Mouse (Mus musculus): ENCODE data around the gene Rgl2. TPM values are rescaled to one million over a fixed set of nuclear protein-coding genes. Genes with fewer than 3 reads are reported as not detected.

The Rgl2 gene
- total and polyA plus RNA-seq, 2 experiments: 9.8 to 27.7 TPM

DNA sequence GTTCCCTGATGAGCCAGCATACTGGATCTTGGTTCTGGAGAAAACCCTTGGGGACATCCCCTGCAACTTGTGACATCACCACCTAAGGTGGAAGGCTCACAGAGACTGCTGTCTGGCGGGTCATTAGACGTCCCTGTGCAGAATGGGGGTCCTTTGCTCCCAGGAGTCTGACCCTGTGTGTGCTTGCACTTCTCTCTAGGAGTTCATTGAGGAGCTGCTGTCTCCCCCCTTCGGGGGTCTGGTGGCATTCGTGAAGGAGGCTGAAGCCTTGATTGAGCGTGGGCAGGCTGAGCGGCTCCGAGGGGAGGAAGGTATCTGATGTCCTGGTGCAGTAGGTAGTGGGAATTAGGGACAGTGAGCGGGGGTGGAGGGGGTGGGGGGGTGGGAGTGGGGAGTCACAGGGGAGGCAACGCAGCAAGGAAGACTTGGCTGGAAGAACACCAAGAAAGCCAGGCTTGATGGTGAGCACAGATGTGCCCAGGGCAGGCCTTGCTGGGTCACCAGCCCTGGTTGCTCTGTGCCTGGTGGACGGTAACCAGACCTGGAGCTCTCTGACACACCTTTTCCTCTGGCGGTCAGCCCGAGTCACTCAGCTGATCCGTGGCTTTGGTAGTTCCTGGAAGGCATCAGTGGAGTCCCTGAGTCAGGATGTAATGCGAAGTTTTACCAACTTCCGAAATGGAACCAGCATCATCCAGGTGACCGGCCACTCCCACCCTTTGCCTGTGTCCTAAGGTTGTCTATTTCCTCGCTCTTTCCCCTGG lies 35.9 kb downstream of the Rgl2 start:
- Histone ChIP-seq H3K9ac (ENCODE audit: low read depth, low read length) (no peak overlapping the region), H3K27me3 (ENCODE audit: control insufficient read depth, insufficient read depth, low read length) (no peaks in the 10 kb centered on the region), H3K27ac (replicated peaks; ENCODE audit: insufficient read depth, low read depth, low read length) (no peak overlapping the region), H3K4me3 (ENCODE audit: insufficient read depth, low read depth, low read length) (no peak overlapping the region), H3K4me1 (ENCODE audit: control insufficient read depth, insufficient read depth, low read length) (peaks cover 3% of the 10 kb centered on the region; the same call in 1 of the 2 replicates), H3K79me2 (ENCODE audit: control insufficient read depth, insufficient read depth, low read length) (no peaks in the 10 kb centered on the region), H3K36me3 (ENCODE audit: control insufficient read depth, insufficient read depth, low read length) (peaks cover 5% of the 10 kb centered on the region; the same call in 1 of the 2 replicates)
- DNase-seq (ENCODE audit: extremely low read depth, low read depth, low spot score): no peak
- WGBS: 90% methylated on average over 17 of the region's 17 CpGs
- TF ChIP-seq POLR2A (IDR thresholded peaks at IDR 0.05; ENCODE audit: extremely low read depth, insufficient read depth, low read length): no peak
- TF ChIP-seq CTCF (IDR thresholded peaks at IDR 0.05; ENCODE audit: low read depth, low read length): no peak

DNA sequence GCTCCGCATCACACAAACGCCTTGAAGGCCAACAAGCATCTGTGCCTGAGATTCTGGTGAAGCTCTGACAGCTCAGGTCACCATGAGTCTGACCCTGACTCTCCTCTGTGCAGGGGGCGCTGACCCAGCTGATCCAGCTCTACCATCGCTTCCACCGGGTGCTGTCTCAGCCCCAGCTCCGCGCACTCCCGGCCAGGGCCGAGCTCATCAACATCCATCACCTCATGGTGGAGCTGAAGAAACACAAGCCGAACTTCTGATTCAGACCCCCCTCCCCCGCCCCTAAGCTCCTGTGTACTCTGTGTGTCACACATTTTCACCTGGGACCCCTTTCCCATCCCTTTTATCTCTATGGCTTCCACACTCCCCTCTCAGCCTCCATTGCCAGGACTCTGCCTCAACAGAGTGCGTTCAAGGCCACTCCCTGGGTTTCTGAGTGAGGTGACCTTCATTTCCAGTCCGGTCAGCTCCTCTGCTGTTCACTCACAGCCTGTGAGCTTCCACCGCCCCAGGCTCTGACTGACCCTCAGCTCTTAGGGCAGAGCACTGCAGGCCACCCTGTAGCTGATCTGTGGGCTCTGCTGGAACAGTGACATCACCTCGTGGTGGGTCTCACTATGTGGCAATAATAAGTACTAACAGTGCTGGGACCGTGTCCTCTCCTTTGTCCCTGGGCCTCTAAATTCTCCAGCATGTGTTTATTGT lies 36.7 kb downstream of the Rgl2 start:
- WGBS: 85% methylated on average over 16 of the region's 16 CpGs
- no peak for DNase-seq (ENCODE audit: extremely low read depth, low read depth, low spot score)
- Histone ChIP-seq H3K9ac (ENCODE audit: low read depth, low read length) (no peak overlapping the region), H3K27me3 (ENCODE audit: control insufficient read depth, insufficient read depth, low read length) (no peaks in the 10 kb centered on the region), H3K27ac (replicated peaks; ENCODE audit: insufficient read depth, low read depth, low read length) (no peak overlapping the region), H3K4me3 (ENCODE audit: insufficient read depth, low read depth, low read length) (no peak overlapping the region), H3K79me2 (ENCODE audit: control insufficient read depth, insufficient read depth, low read length) (no peaks in the 10 kb centered on the region), H3K4me1 (ENCODE audit: control insufficient read depth, insufficient read depth, low read length) (peaks cover 3% of the 10 kb centered on the region; the same call in 1 of the 2 replicates), H3K36me3 (ENCODE audit: control insufficient read depth, insufficient read depth, low read length) (peaks cover 5% of the 10 kb centered on the region; the same call in 1 of the 2 replicates)
- TF ChIP-seq CTCF (IDR thresholded peaks at IDR 0.05; ENCODE audit: low read depth, low read length): no peak
- no peak for TF ChIP-seq POLR2A (IDR thresholded peaks at IDR 0.05; ENCODE audit: extremely low read depth, insufficient read depth, low read length)

DNA sequence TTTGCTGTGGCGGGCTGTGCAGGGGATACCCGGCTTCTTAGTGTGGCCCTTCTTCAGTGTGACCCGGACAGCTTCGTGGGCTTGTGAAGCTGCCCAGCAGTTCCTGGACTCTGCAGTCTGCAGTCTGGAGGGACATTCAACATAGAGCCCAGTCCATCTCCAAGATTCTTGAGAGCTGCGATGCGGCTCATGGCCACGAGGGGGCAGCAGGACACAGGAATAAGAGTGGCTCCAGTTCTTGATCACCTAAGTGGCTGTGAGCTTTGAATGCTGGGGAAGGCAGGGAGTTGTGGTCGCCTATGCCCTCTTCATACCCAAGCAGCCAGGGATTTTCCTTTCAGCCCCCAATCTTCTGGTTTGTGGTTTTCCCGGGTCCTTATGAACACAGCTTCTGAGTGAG lies 39.1 kb downstream of the Rgl2 start:
- Histone ChIP-seq H3K27me3 (ENCODE audit: control insufficient read depth, insufficient read depth, low read length) (no peaks in the 10 kb centered on the region), H3K36me3 (ENCODE audit: control insufficient read depth, insufficient read depth, low read length) (peaks cover 5% of the 10 kb centered on the region; the same call in 1 of the 2 replicates), H3K79me2 (ENCODE audit: control insufficient read depth, insufficient read depth, low read length) (no peaks in the 10 kb centered on the region), H3K9ac (ENCODE audit: low read depth, low read length) (no peak overlapping the region), H3K4me3 (ENCODE audit: insufficient read depth, low read depth, low read length) (no peak overlapping the region), H3K27ac (replicated peaks; ENCODE audit: insufficient read depth, low read depth, low read length) (no peak overlapping the region), H3K4me1 (ENCODE audit: control insufficient read depth, insufficient read depth, low read length) (peaks cover 3% of the 10 kb centered on the region; the same call in 1 of the 2 replicates)
- peak; percentile 68 for DNase-seq (ENCODE audit: extremely low read depth, low read depth, low spot score)
- WGBS: 2% methylated on average over 9 of the region's 9 CpGs
- TF ChIP-seq POLR2A (IDR thresholded peaks at IDR 0.05; ENCODE audit: extremely low read depth, insufficient read depth, low read length) (no peak), CTCF (IDR thresholded peaks at IDR 0.05; ENCODE audit: low read depth, low read length) (peak; percentile 97)

DNA sequence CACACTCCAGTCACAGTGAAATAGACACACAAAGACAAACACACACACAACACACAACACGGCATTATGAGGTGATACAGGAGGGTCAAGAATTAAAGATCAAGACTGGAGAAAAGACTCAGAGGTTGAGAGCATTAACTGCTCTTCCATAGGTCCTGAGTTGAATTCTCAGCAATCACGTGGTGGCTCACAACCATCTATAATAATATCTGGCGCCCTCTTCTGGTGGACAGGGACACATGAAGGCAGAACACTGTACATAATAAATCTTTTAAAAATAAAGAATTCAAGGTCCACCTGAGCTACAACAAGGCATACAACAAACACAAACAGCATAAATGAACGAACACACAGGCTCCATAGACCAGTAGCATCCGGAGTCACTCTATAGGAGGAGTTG lies 39.6 kb downstream of the Rgl2 start:
- 35% methylated on average over 5 of the region's 5 CpGs for WGBS
- DNase-seq (ENCODE audit: extremely low read depth, low read depth, low spot score): peak; percentile 65
- TF ChIP-seq CTCF (IDR thresholded peaks at IDR 0.05; ENCODE audit: low read depth, low read length) (no peak), POLR2A (IDR thresholded peaks at IDR 0.05; ENCODE audit: extremely low read depth, insufficient read depth, low read length) (no peak)

DNA sequence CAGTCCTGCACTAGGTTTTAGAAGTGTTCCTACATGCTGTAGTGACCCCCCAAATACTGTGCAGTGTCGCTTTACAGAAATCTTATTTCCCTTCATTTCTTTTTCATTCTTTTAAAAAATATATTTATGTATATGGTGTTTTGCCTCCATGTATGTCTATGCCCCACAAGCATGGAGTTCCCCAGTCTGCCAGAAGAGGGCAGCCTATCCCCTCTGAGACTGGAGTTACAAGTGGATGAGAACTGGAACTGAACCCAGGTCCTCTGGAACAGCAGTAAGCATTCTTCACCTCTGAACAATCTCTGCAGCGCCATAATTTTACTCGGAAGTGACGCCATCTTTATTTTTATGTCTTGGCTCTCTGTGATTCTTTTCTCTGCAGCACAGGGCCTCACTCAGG lies 40.1 kb downstream of the Rgl2 start:
- Histone ChIP-seq H3K27me3 (ENCODE audit: control insufficient read depth, insufficient read depth, low read length) (no peaks in the 10 kb centered on the region), H3K79me2 (ENCODE audit: control insufficient read depth, insufficient read depth, low read length) (no peaks in the 10 kb centered on the region), H3K4me3 (ENCODE audit: insufficient read depth, low read depth, low read length) (no peak overlapping the region), H3K9ac (ENCODE audit: low read depth, low read length) (no peak overlapping the region), H3K4me1 (ENCODE audit: control insufficient read depth, insufficient read depth, low read length) (peaks cover 3% of the 10 kb centered on the region; the same call in 1 of the 2 replicates), H3K27ac (replicated peaks; ENCODE audit: insufficient read depth, low read depth, low read length) (no peak overlapping the region), H3K36me3 (ENCODE audit: control insufficient read depth, insufficient read depth, low read length) (peaks cover 5% of the 10 kb centered on the region; the same call in 1 of the 2 replicates)
- DNase-seq (ENCODE audit: extremely low read depth, low read depth, low spot score): no peak
- WGBS: 88% methylated on average over 4 of the region's 4 CpGs
- TF ChIP-seq POLR2A (IDR thresholded peaks at IDR 0.05; ENCODE audit: extremely low read depth, insufficient read depth, low read length): no peak
- no peak for TF ChIP-seq CTCF (IDR thresholded peaks at IDR 0.05; ENCODE audit: low read depth, low read length)

More for the DNA sequence above, 39.6 kb downstream of the Rgl2 start:
- Histone ChIP-seq H3K4me3 (ENCODE audit: insufficient read depth, low read depth, low read length) (no peak overlapping the region), H3K79me2 (ENCODE audit: control insufficient read depth, insufficient read depth, low read length) (no peaks in the 10 kb centered on the region), H3K27ac (replicated peaks; ENCODE audit: insufficient read depth, low read depth, low read length) (no peak overlapping the region), H3K27me3 (ENCODE audit: control insufficient read depth, insufficient read depth, low read length) (no peaks in the 10 kb centered on the region), H3K9ac (ENCODE audit: low read depth, low read length) (no peak overlapping the region), H3K36me3 (ENCODE audit: control insufficient read depth, insufficient read depth, low read length) (peaks cover 5% of the 10 kb centered on the region; the same call in 1 of the 2 replicates), H3K4me1 (ENCODE audit: control insufficient read depth, insufficient read depth, low read length) (peaks cover 3% of the 10 kb centered on the region; the same call in 1 of the 2 replicates)
